Mouse (Mus musculus) skeletal muscle tissue, adult 2 months (tissue): ENCODE results near the gene Fam222b.

ENCODE experiments used
- DNase-seq: peaks from one replicate; pipeline ENCODE4 v3.0.0-alpha.2; 2012; ENCODE audit warnings: low read depth, low spot score

Fam222b gene

GRCm38 (mm10) chr11:78164924-78165760, 70.7 kb downstream of the Fam222b start, which contains the start of gene Traf4:
TSS of gene Traf4 (minus strand) at chr11:78165589.
- peak; percentile 63 for DNase-seq

- DNase-seq, result no peak
Measured at GRCm38 (mm10) chr11:78165761-78166109, 71.3 kb downstream of the Fam222b start.

GRCm38 (mm10) chr11:78166161-78166560, 71.7 kb downstream of the Fam222b start:
- DNase-seq, result no peak

- no peak for DNase-seq
Measured at GRCm38 (mm10) chr11:78166640-78167039, 72.2 kb downstream of the Fam222b start.

- DNase-seq, result no peak
Measured at GRCm38 (mm10) chr11:78167257-78167959, 72.9 kb downstream of the Fam222b start.

- DNase-seq, result no peak
Measured at GRCm38 (mm10) chr11:78168541-78169468, 74.3 kb downstream of the Fam222b start.

GRCm38 (mm10) chr11:78170306-78170705, 75.8 kb downstream of the Fam222b start:
- DNase-seq, result no peak

GRCm38 (mm10) chr11:78171328-78171727, 76.9 kb downstream of the Fam222b start:
- no peak for DNase-seq

GRCm38 (mm10) chr11:78172034-78172747, 77.7 kb downstream of the Fam222b start:
- DNase-seq, result no peak

GRCm38 (mm10) chr11:78172748-78173383, 78.4 kb downstream of the Fam222b start:
- DNase-seq, result no peak

GRCm38 (mm10) chr11:78174506-78174905, 80.0 kb downstream of the Fam222b start:
- DNase-seq, result no peak

GRCm38 (mm10) chr11:78175771-78176401, 81.4 kb downstream of the Fam222b start:
- DNase-seq, result no peak

GRCm38 (mm10) chr11:78176402-78176862, 82.0 kb downstream of the Fam222b start, which contains the start of the genes Nek8 and Tlcd1:
TSS of gene Nek8 (minus strand) at chr11:78176675.
TSS of gene Tlcd1 (plus strand) at chr11:78176711.
- DNase-seq, result peak; percentile 73

GRCm38 (mm10) chr11:78176905-78177331, 82.5 kb downstream of the Fam222b start:
- DNase-seq, result no peak

GRCm38 (mm10) chr11:78177437-78177836, 83.0 kb downstream of the Fam222b start:
- DNase-seq, result no peak

- DNase-seq, result peak; percentile 92
Measured at GRCm38 (mm10) chr11:78177903-78178858, 83.7 kb downstream of the Fam222b start.

- DNase-seq, result no peak
Measured at GRCm38 (mm10) chr11:78178859-78179437, 84.5 kb downstream of the Fam222b start.

- no peak for DNase-seq
Measured at GRCm38 (mm10) chr11:78179438-78179999, 85.1 kb downstream of the Fam222b start.
